Mouse (Mus musculus): ENCODE results near the gene Apmap. TPM values are rescaled to one million over a fixed set of nuclear protein-coding genes. Genes with fewer than 3 reads are reported as not detected.

The Apmap gene
- polyA plus RNA-seq (2016; fragmentation: Nextera tagmentation; extraction: Ambion mirVana) = 36.1 and 38.1 TPM in 2 replicates

- ATAC-seq (ENCODE audit: low FRiP score) = peak; percentile 98
- no peaks in the 10 kb centered on the region for H3K9me3 ChIP-seq (replicated peaks)
These were observed at the start of gene Apmap for GRCm38 (mm10) chr2:150608087-150608799. Gene Apmap, minus strand, starts transcription at chr2:150608567.

DNA sequence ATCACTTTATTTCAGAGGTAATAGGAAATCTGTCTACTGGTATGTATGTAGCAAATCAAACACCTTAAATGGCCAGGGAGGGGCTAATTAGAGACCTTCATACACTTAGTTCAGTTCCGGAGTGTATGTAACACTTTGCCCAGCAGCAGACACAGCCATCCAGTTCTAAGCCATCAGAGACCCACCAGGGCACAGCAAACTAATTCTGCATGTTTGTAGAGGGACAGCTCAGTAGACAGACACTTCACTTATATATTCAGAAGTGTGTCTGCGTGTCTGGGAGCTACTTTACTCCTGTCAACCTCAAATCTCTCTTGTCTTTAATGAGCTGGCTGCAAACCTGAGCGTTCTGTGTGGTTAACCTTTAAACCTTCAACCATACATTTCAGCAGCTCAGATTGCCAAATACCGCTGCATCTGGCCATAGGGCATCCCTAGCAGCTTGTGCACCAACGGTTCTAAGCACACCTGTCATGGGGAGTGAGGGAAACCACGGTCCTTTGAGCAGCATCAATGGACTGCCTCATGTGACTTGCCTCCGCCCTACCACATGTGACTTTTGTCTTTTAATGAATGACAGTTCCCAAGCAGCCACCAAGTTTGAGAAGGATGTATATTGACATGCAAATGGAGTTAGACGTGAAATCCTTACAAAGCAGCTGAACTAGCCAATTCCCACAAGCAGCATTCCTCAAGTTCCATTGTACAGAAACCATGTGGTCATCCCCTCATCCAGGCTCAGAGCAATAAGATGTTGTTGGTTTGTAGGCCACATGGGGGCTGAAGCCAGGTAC lies 48.8 kb upstream of the Apmap start:
- no peak overlapping the region for H3K4me3 ChIP-seq
- peak; percentile 93 for ATAC-seq (ENCODE audit: low FRiP score)
- 40% methylated on average over 8 of the region's 8 CpGs for WGBS

More at GRCm38 (mm10) chr2:150608087-150608799, at the start of gene Apmap:
- Histone ChIP-seq H3K27ac (peak within 1 kb of the TSS; percentile 25; the same call in 1 of the 2 replicates), H3K27me3 (0 out of 2 replicates have a peak, but pooled peaks cover 5% of the 10 kb centered on the region), H3K4me2 (replicated peaks) (peak within 1 kb of the TSS; percentile 80), H3K36me3 (no peaks in the 10 kb centered on the region), H3K9ac (peak within 1 kb of the TSS; percentile 87), H3K4me3 (peak within 1 kb of the TSS; percentile 86), H3K4me1 (peaks cover 12% of the 10 kb centered on the region)
- WGBS = under 1% methylated on average over 42 of the region's 42 CpGs

DNA sequence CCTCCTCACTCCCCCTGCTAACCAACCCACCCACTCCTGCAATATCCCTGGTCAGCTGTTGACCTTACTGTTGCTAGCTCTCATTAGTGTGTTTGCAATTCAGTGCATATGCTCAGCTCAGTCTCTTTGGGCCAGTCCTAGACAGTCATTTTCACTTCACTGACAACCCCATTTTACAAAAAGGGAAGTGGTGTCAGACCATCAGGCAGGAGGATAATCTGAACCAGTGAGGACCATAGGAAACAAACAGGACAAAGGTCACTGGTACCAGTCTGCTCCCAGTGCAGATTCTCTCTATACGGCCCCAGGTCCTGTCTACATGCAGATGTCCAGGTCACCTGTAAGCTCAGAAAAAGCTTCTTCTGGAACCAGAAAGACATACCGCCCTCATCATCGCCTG lies 47.7 kb upstream of the Apmap start:
- no peak overlapping the region for H3K4me3 ChIP-seq
- no peaks in the 10 kb centered on the region for H3K9me3 ChIP-seq (replicated peaks)
- peak overlapping the region; percentile 83 for H3K27ac ChIP-seq
- H3K4me2 ChIP-seq (replicated peaks) = no peak overlapping the region
- no peaks in the 10 kb centered on the region for H3K27me3 ChIP-seq
- no peak overlapping the region for H3K9ac ChIP-seq
- 88% methylated on average over 3 of the region's 3 CpGs for WGBS
- peaks cover 18% of the 10 kb centered on the region for H3K4me1 ChIP-seq
- no peak for ATAC-seq (ENCODE audit: low FRiP score)
- H3K36me3 ChIP-seq = no peaks in the 10 kb centered on the region

More for the DNA sequence above, 48.8 kb upstream of the Apmap start:
- no peaks in the 10 kb centered on the region for H3K27me3 ChIP-seq
- no peaks in the 10 kb centered on the region for H3K9me3 ChIP-seq (replicated peaks)
- H3K36me3 ChIP-seq = no peaks in the 10 kb centered on the region
- no peak overlapping the region for H3K4me2 ChIP-seq (replicated peaks)
- H3K27ac ChIP-seq = peak overlapping the region; percentile 83
- H3K9ac ChIP-seq = no peak overlapping the region
- H3K4me1 ChIP-seq = peaks cover 14% of the 10 kb centered on the region

DNA sequence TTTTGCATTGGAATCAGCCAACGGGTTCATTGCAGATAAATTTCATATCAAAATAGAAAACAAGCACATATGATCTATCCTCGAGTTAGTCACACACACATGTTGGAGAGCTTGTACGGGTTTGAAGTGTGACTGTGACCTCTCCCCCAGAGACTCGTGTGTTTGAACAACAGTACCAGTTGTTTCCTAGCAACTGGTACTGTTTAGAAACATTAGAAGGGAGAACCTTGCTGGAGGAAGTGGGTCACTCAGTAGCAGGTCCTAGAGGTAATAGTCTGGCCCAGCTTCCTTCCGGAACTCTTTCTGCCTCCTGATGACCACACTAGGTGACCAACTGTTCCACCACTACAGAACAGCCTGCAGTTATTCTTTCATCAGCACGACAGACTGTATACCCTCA lies 46.9 kb upstream of the Apmap start:
- H3K4me3 ChIP-seq = no peak overlapping the region
- H3K36me3 ChIP-seq = no peaks in the 10 kb centered on the region
- H3K27ac ChIP-seq = no peak overlapping the region
- no peak for ATAC-seq (ENCODE audit: low FRiP score)
- no peak overlapping the region for H3K9ac ChIP-seq
- no peak overlapping the region for H3K4me2 ChIP-seq (replicated peaks)
- H3K27me3 ChIP-seq = no peaks in the 10 kb centered on the region
- H3K9me3 ChIP-seq (replicated peaks) = no peaks in the 10 kb centered on the region
- WGBS = 79% methylated on average over 6 of the region's 6 CpGs
- peaks cover 26% of the 10 kb centered on the region for H3K4me1 ChIP-seq

GRCm38 (mm10) chr2:150654814-150655213 lies 46.4 kb upstream of the Apmap start:
- no peak overlapping the region for H3K9ac ChIP-seq
- peaks cover 31% of the 10 kb centered on the region for H3K4me1 ChIP-seq
- no peak overlapping the region for H3K4me2 ChIP-seq (replicated peaks)
- 88% methylated on average over 2 of the region's 2 CpGs for WGBS
- no peaks in the 10 kb centered on the region for H3K36me3 ChIP-seq
- no peak overlapping the region for H3K27ac ChIP-seq
- no peak for ATAC-seq (ENCODE audit: low FRiP score)
- no peaks in the 10 kb centered on the region for H3K27me3 ChIP-seq
- H3K9me3 ChIP-seq (replicated peaks) = no peaks in the 10 kb centered on the region
- no peak overlapping the region for H3K4me3 ChIP-seq

DNA sequence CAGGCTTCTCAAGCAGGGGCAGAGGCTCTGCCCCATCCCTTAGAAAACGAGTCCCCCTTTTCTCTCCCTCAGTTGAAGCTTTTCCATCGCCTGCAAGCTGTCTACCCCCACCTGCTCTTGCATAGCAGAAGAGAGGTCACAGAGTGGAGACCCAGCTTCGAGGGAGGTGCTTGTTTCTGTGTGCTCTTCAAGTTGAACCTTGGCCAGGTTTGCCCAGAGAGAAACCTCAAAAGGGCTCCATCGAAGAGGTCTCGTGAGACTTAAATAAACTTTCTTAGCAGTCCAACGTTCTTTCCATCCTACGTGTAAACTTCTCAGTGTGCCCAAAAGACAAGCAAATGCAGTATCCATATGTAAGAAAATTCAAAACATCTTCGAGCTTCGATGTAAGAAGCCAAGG lies 43.0 kb upstream of the Apmap start:
- Histone ChIP-seq H3K36me3 (no peaks in the 10 kb centered on the region), H3K27ac (peak overlapping the region; percentile 74; the same call in 1 of the 2 replicates), H3K4me2 (replicated peaks) (no peak overlapping the region), H3K9ac (no peak overlapping the region), H3K4me3 (no peak overlapping the region), H3K9me3 (replicated peaks) (no peaks in the 10 kb centered on the region), H3K27me3 (no peaks in the 10 kb centered on the region), H3K4me1 (peaks cover 35% of the 10 kb centered on the region)
- ATAC-seq (ENCODE audit: low FRiP score) = peak; percentile 4; the same call in 1 of the 2 replicates
- 58% methylated on average over 9 of the region's 9 CpGs for WGBS

DNA sequence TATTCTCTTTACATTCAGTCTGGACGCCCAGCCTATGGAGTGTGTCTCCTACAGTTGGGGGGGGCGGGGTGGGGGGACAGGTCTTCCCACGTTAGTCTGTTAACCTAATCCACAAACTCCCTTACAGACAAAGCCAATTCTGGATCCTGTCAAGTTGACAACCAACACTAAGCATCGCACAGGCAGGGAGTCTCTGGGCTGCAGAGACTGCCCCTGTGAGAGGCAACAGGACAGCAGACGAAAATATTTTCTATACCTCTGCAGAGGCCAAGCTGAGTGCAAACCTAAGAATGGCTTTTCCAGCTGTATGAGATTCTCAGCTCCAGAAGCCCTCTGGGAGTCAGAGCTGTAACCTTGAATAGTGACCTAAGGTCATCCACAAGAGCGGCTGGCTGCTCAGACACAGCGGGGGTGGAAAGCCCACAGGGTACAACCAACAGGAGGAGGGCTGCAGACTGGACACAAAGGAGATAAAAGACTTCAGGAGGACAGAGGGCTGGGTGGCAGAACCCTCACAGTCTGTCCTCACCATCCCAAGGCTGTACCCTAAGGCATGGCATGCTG lies 42.2 kb upstream of the Apmap start:
- 0 out of 2 replicates have a peak overlapping the region, but pooled peaks have one; percentile 2 for H3K4me2 ChIP-seq (replicated peaks)
- WGBS = 4% methylated on average over 7 of the region's 7 CpGs
- H3K36me3 ChIP-seq = no peaks in the 10 kb centered on the region
- H3K4me3 ChIP-seq = no peak overlapping the region
- no peaks in the 10 kb centered on the region for H3K27me3 ChIP-seq
- peak overlapping the region; percentile 74 for H3K27ac ChIP-seq
- no peaks in the 10 kb centered on the region for H3K9me3 ChIP-seq (replicated peaks)
- no peak overlapping the region for H3K9ac ChIP-seq
- peak; percentile 56 for ATAC-seq (ENCODE audit: low FRiP score)
- peaks cover 31% of the 10 kb centered on the region for H3K4me1 ChIP-seq

DNA sequence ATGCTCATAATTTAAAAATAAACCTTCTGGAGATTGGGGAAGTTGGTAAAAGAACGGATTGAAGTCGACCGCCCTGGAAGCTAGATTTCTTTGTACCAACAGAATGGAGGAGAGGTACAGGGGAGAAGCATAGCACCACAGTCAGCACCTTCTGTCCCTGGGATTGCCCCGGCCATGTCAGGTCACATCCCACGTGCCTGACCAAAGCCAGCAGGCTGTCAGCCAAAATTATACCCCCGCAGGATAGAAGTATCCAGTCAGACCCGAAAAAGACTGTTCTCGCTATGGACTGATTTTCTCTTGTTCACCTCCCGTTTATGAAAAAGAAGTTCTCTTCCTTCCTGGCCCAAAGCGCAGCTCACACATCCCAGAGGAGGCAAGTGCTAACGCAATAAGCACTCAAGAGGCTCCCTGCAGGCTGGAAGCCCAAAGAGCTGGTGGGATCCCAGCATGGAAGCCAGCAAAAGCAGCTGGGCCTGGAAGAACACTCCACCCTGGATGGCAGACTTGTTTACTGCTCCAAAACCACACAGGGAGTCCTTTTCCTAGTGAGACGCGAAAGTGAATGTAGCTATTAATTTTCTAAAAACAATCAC lies 40.0 kb upstream of the Apmap start:
- Histone ChIP-seq H3K4me2 (replicated peaks) (no peak overlapping the region), H3K9me3 (replicated peaks) (no peaks in the 10 kb centered on the region), H3K27me3 (no peaks in the 10 kb centered on the region), H3K36me3 (no peaks in the 10 kb centered on the region), H3K4me1 (peaks cover 31% of the 10 kb centered on the region), H3K4me3 (no peak overlapping the region), H3K27ac (peak overlapping the region; percentile 52; the same call in 1 of the 2 replicates), H3K9ac (no peak overlapping the region)
- ATAC-seq (ENCODE audit: low FRiP score) = no peak
- 55% methylated on average over 13 of the region's 13 CpGs for WGBS

DNA sequence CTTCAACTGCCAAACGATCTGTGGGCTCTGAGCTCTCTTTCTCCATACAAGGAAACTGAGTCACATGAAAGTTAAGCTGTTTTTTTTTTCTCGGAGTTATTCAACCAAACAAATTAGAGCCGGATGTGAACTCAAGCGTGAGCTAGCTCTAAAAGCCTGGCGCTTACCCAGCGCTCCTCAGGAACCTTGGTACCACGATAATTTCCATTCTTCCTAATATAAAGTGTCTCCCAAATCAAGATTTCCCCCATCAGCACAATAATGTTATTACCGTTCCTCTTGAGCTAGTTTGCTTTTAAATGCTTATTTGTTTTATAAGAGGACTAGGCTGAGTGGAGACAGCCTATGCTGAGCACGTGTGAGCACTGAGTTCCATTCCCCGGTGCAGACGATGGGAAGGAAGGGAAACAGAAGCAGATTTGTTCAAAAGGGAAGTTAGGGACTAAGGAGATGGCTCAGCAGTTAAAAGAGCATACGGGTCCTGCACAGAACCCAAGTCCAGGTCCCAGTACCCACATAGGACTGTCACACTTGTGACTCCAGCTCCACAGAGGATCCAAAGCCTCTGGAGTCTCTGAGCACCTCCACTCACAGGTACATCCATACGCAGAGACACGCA lies 39.4 kb upstream of the Apmap start:
- no peak for ATAC-seq (ENCODE audit: low FRiP score)
- Histone ChIP-seq H3K27ac (0 out of 2 replicates have a peak overlapping the region, but pooled peaks have one; percentile 52), H3K36me3 (no peaks in the 10 kb centered on the region), H3K9ac (no peak overlapping the region), H3K4me2 (replicated peaks) (no peak overlapping the region), H3K27me3 (no peaks in the 10 kb centered on the region), H3K4me1 (peaks cover 31% of the 10 kb centered on the region), H3K9me3 (replicated peaks) (no peaks in the 10 kb centered on the region), H3K4me3 (no peak overlapping the region)
- WGBS = 72% methylated on average over 14 of the region's 14 CpGs

GRCm38 (mm10) chr2:150646411-150647121 lies 38.2 kb upstream of the Apmap start:
- Histone ChIP-seq H3K4me2 (replicated peaks) (no peak overlapping the region), H3K27me3 (no peaks in the 10 kb centered on the region), H3K4me3 (no peak overlapping the region), H3K4me1 (peaks cover 35% of the 10 kb centered on the region), H3K36me3 (no peaks in the 10 kb centered on the region), H3K27ac (0 out of 2 replicates have a peak overlapping the region, but pooled peaks have one; percentile 31), H3K9me3 (replicated peaks) (no peaks in the 10 kb centered on the region), H3K9ac (no peak overlapping the region)
- ATAC-seq (ENCODE audit: low FRiP score) = no peak
- 88% methylated on average over 8 of the region's 8 CpGs for WGBS

- Histone ChIP-seq H3K27ac (peak overlapping the region; percentile 82), H3K27me3 (no peaks in the 10 kb centered on the region), H3K4me3 (no peak overlapping the region), H3K36me3 (no peaks in the 10 kb centered on the region), H3K9ac (no peak overlapping the region), H3K9me3 (replicated peaks) (no peaks in the 10 kb centered on the region), H3K4me2 (replicated peaks) (no peak overlapping the region), H3K4me1 (peaks cover 23% of the 10 kb centered on the region)
- no peak for ATAC-seq (ENCODE audit: low FRiP score)
- 88% methylated on average over 4 of the region's 4 CpGs for WGBS
These were observed 36.9 kb upstream of the Apmap start for GRCm38 (mm10) chr2:150645225-150645624.

All from hindbrain, embryonic 12.5 days (tissue).